Mouse (Mus musculus) heart, embryonic 16.5 days (tissue): ENCODE data around the gene Hsp90ab1. TPM values are rescaled to one million over a fixed set of nuclear protein-coding genes. Genes with fewer than 3 reads are reported as not detected.

Source experiments
- ATAC-seq: fragments of 200-750 bp; cut with Nextera tagmentation; replicated peaks from 2 replicates; pipeline ENCODE4 v1.8.0; 2017; ENCODE audit warnings: moderate number of reproducible peaks; ENCODE audit not compliant: insufficient read depth, low FRiP score; ENCODE audit errors: extremely low read depth
- H3K27ac ChIP-seq: fragments of 300-500 bp; sonication (generic); 2 replicates; pipeline ENCODE4 v1.5.1; 2014; ENCODE audit warnings: mild to moderate bottlenecking, low read length, control low read depth, moderate library complexity
- H3K27me3 ChIP-seq: fragments of 300-500 bp; sonication (generic); 2 replicates; pipeline ENCODE4 v1.6.1; 2014; ENCODE audit warnings: low read length, mixed read lengths; ENCODE audit not compliant: control insufficient read depth, insufficient read depth
- H3K36me3 ChIP-seq: fragments of 300-500 bp; sonication (generic); 2 replicates; pipeline ENCODE4 v1.6.1; 2014; ENCODE audit not compliant: control insufficient read depth, insufficient read depth
- H3K4me1 ChIP-seq: fragments of 300-500 bp; sonication (generic); 2 replicates; pipeline ENCODE4 v1.6.1; 2014; ENCODE audit warnings: low read length, mixed read lengths; ENCODE audit not compliant: control insufficient read depth, insufficient read depth
- H3K4me2 ChIP-seq: fragments of 300-500 bp; sonication (generic); 2 replicates; pipeline ENCODE4 v1.6.1; 2014; ENCODE audit warnings: low read depth, mild to moderate bottlenecking, control low read depth, low read length
- H3K4me3 ChIP-seq: fragments of 300-500 bp; sonication (generic); 2 replicates; pipeline ENCODE4 v1.5.1; 2014; ENCODE audit warnings: mild to moderate bottlenecking, control low read depth, low read length
- H3K9ac ChIP-seq: fragments of 300-500 bp; sonication (generic); 2 replicates; pipeline ENCODE4 v1.6.1; 2014; ENCODE audit warnings: low read length, control low read depth
- H3K9me3 ChIP-seq: fragments of 300-500 bp; sonication (generic); replicated peaks from 2 replicates; pipeline ENCODE4 v1.6.1; 2016; ENCODE audit warnings: low read length; ENCODE audit not compliant: control insufficient read depth
- WGBS: fragments of 180-500 bp; shearing (Covaris S2); extraction: QIAGEN DNeasy Blood & Tissue Kit; methylation state at CpG from one replicate; pipeline ENCODE4 v1.1.7; 2014; 5-methylcytosine and 5-hydroxymethylcytosine counted together
- polyA plus RNA-seq: library from polyadenylated mRNA; unstranded; fragments of >200 nt; fragmentation: Nextera tagmentation; extraction: Ambion mirVana; gene quantifications from 2 replicates; pipeline ENCODE4 v1.2.1, GENCODE M21; 2015

Hsp90ab1 gene
- polyA plus RNA-seq = 1,191 and 1,235 TPM in 2 replicates

DNA sequence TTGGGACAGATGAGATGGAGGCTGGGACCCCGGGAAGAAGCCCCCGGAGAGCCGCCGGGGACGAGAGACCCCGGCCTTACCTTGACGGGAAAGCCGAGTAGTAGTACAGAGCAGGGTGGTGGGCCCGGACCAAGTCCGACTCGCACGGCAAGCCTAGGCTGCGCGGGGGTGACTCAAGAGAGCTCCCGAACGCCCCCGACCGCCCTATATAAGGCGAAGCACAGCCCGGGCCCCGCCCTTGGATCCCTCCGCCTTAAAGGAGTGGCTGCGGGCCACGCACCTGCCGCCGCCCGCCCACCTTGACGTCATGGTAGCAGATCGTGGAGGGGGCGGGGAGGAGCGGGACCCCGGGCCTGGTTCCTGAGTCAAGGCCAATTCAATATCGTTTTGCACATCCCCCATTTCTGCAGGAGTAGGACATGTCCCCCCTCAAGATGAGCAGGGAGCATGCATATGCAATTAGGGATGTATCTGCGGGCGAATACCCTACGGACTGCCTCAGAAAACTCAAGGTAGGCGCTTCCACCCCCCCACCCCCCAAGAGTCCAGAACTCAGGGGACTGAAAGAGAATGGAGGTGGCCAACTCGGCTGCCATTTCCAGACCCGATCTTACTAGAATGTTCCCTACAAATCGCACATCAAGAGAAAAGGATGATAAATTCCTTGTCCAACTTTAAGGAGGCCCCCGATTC, at the start of gene Hsp90ab1:
Hsp90ab1 (minus strand) TSS at position 185 of the 693 bp plus-strand sequence.
- under 1% methylated on average over 41 of the region's 41 CpGs for WGBS
- Histone ChIP-seq H3K4me1 (peaks cover 39% of the 10 kb centered on the region), H3K36me3 (peaks cover 37% of the 10 kb centered on the region)

DNA sequence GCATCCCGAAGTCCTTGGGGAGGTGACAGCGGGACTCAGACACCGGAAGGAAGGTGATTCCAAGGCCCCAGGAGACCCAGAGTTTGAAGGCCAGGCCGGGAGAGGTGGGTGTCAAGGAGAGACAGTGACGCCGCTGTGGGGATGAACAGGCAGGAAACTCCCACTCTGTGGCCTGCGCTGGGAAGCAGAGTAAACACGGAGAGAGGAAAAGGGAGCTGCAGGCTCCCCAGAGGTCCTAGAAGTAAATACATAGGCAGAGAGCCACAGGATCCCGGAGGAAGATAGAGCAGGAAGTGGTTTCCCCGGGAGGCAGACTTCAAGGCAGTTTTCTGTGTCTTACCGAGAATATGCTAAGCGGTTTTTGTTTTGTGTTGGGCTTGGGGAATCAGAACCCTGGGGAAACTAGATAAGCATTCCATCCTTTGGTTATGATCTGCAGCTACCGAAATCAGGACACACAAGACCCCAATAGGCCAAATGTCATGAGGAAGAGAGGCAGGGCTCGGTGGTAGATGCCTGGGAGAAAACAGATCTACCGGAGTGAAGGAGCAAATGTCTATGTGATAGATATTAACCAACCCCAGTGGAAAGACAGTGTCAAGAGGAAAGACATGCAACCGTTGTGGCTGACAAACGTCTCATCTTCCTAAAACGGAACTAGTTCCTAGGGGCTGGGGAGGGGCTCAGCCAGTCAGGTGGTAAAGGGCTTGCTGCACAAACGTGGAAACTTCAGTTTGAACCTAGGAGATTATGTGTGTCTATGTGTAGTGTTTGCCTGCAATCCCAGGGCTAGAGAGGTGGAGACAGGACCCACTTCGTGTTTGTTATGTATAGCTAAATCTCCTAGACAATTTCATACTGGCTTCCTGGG, 46.5 kb upstream of the Hsp90ab1 start:
- peak overlapping the region; percentile 59 for H3K9ac ChIP-seq
- peaks cover 10% of the 10 kb centered on the region; the same call in 1 of the 2 replicates for H3K4me1 ChIP-seq
- ATAC-seq = peak; percentile 67
- peak overlapping the region; percentile 87 for H3K27ac ChIP-seq
- 17% methylated on average over 20 of the region's 20 CpGs for WGBS
- no peaks in the 10 kb centered on the region for H3K27me3 ChIP-seq
- H3K9me3 ChIP-seq = no peaks in the 10 kb centered on the region
- H3K4me3 ChIP-seq = peak overlapping the region; percentile 32
- no peaks in the 10 kb centered on the region for H3K36me3 ChIP-seq
- peak overlapping the region; percentile 57 for H3K4me2 ChIP-seq

More for the DNA sequence above, at the start of gene Hsp90ab1:
- ATAC-seq = peak; percentile 79
- peak within 1 kb of the TSS; percentile 100 for H3K9ac ChIP-seq
- peak within 1 kb of the TSS; percentile 99 for H3K27ac ChIP-seq
- no peaks in the 10 kb centered on the region for H3K27me3 ChIP-seq
- H3K4me3 ChIP-seq = peak within 1 kb of the TSS; percentile 100
- H3K4me2 ChIP-seq = peak within 1 kb of the TSS; percentile 91
- H3K9me3 ChIP-seq = no peaks in the 10 kb centered on the region

DNA sequence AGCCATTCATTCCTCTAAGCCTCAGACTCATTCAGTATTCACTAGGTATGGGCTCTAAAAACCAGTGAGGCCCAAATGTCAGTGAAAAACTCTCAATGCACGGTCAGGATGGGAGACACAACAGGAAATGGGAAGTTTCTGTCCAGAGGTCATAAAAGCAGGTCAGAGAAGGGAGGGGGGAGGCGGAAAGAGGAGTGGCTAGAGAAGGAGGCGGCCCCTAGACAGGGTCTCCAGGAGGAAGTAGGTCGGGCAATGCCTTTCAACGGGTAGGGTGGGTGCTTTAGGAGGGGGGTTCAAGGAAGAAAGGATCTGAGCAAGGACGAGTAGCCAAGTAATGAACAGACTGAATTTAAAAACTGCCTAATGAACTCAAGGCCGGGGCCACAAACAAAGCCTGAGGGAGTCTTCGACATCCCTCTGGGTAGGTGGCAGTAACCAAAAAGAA, 45.9 kb upstream of the Hsp90ab1 start:
- WGBS = 20% methylated on average over 8 of the region's 8 CpGs
- H3K36me3 ChIP-seq = no peaks in the 10 kb centered on the region
- H3K9me3 ChIP-seq = no peaks in the 10 kb centered on the region
- H3K4me3 ChIP-seq = peak overlapping the region; percentile 32
- H3K27me3 ChIP-seq = no peaks in the 10 kb centered on the region
- H3K4me2 ChIP-seq = peak overlapping the region; percentile 57
- peak overlapping the region; percentile 87 for H3K27ac ChIP-seq
- peaks cover 10% of the 10 kb centered on the region; the same call in 1 of the 2 replicates for H3K4me1 ChIP-seq
- peak overlapping the region; percentile 59 for H3K9ac ChIP-seq
- ATAC-seq = peak; percentile 81

DNA sequence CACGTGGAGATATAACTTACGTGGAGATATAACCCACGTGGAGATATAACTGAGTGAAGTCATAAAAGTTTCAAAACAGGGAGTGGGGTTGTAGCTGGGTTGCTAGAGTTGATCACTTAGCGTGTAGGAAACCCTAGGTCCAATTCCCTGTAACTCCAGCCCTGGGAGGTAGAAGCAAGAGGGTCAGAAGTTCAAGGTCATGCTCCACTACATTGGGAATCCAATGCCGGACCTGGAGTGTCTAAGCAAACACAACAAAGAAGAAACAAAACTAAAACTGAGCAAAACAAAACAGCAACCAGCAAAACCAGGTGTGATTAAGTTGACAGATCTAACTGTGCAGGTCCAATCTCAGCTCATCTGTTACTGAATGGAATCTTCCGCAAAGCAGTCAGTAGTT, 44.6 kb upstream of the Hsp90ab1 start:
- ATAC-seq = no peak
- H3K4me1 ChIP-seq = peaks cover 10% of the 10 kb centered on the region; the same call in 1 of the 2 replicates
- no peak overlapping the region for H3K4me2 ChIP-seq
- H3K36me3 ChIP-seq = no peaks in the 10 kb centered on the region
- WGBS = 86% methylated on average over 6 of the region's 6 CpGs
- H3K4me3 ChIP-seq = no peak overlapping the region
- H3K27me3 ChIP-seq = no peaks in the 10 kb centered on the region
- H3K9ac ChIP-seq = no peak overlapping the region
- H3K9me3 ChIP-seq = no peaks in the 10 kb centered on the region
- H3K27ac ChIP-seq = no peak overlapping the region

DNA sequence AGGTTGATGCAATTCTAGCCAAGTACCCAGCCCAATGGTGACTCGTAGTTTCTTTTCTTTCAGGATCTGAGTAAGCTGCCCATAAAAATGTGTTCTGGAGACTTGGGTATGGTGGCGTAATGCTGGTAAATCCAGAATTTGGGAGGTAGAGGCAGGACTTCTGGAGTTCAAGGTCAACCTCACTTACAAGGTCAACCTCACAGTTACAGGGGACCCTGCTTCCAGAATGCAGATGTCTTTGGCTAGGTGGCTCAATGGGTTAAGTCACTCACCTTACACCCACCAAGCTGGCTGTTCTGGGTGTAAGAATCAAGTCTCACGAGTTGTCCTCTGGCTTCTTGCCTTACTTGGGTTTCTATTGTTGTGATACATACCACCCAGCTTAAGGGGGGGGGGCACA, 43.6 kb upstream of the Hsp90ab1 start:
- Histone ChIP-seq H3K36me3 (no peaks in the 10 kb centered on the region), H3K27me3 (no peaks in the 10 kb centered on the region), H3K27ac (no peak overlapping the region), H3K4me2 (no peak overlapping the region), H3K9ac (no peak overlapping the region), H3K4me1 (peaks cover 10% of the 10 kb centered on the region; the same call in 1 of the 2 replicates), H3K9me3 (no peaks in the 10 kb centered on the region), H3K4me3 (no peak overlapping the region)
- 75% methylated on average over 3 of the region's 3 CpGs for WGBS
- no peak for ATAC-seq

DNA sequence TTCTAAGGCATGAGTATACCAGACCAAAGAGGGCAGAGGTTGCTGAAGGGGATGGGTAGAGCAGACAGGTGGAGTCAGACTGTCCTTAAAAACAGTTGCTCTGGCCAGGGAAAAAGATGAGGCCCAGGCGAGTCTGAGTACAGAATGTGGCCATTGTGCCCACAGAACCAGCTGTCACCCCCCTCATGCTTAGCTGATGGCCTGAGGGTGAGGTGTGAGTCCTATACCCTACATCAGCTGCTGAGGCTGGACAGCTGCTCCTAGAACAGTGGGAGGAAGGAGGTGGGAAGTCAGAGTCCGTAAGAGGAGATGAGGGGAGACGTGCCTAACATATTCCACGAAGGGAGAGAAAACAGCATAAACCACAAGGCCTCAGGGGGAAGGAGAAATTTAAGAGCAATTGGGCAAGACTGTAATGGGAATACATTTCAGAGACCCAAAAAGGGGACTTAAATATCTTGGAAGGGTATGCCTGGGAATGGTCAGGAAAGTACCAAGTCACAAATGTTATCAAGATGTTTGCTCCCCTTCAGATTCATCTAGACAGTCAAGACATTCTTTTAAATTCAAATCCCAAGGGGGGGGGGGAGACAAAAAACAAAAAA, 43.1 kb upstream of the Hsp90ab1 start:
- WGBS = 61% methylated on average over 4 of the region's 4 CpGs
- H3K9me3 ChIP-seq = no peaks in the 10 kb centered on the region
- H3K36me3 ChIP-seq = no peaks in the 10 kb centered on the region
- H3K4me2 ChIP-seq = no peak overlapping the region
- H3K4me3 ChIP-seq = no peak overlapping the region
- no peak overlapping the region for H3K27ac ChIP-seq
- ATAC-seq = no peak
- H3K4me1 ChIP-seq = peaks cover 10% of the 10 kb centered on the region
- no peaks in the 10 kb centered on the region for H3K27me3 ChIP-seq
- H3K9ac ChIP-seq = no peak overlapping the region

DNA sequence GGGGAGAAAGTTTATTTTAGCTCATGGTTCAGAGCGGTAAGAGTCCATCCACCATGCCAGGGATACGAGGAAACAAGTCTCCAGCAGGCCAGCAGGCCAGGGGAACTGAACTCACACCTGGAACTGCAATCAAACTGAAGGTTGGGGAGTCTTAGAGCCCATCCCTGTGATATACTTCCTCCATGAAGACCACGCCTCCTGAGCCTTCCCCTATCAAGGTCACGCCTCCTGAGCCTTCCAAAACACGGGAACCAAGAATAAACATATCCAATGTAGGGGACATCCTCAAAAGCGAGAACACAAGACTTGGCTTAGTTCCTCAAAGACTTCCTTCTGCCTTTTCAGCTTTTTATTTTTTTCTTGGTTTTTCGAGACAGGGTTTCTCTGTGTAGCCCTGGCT, 39.9 kb upstream of the Hsp90ab1 start:
- no peak overlapping the region for H3K27ac ChIP-seq
- H3K4me3 ChIP-seq = no peak overlapping the region
- H3K9ac ChIP-seq = no peak overlapping the region
- WGBS = 72% methylated on average over 7 of the region's 7 CpGs
- no peaks in the 10 kb centered on the region for H3K9me3 ChIP-seq
- H3K4me2 ChIP-seq = no peak overlapping the region
- H3K27me3 ChIP-seq = no peaks in the 10 kb centered on the region
- peaks cover 10% of the 10 kb centered on the region for H3K4me1 ChIP-seq
- ATAC-seq = no peak
- H3K36me3 ChIP-seq = no peaks in the 10 kb centered on the region

DNA sequence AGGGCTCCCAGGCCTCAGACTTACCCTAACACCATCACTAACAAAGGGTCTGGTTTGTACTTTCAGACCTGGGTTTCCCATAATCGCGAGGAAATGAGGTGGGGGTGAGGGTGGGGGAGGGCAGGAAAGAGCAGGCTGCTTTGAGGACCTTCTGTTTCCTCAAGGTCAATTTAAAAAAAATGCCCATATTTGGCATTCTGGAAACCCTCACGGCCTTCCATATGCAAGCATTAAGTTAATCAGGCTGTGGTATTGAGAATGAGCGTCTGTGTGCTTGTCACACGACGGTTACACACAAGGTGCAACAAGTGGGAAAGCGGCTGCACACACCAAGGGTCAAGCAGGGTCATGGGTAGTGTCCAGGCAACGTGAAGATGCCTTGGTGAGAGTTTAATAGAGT, 38.9 kb upstream of the Hsp90ab1 start:
- Histone ChIP-seq H3K27ac (no peak overlapping the region), H3K4me1 (peaks cover 10% of the 10 kb centered on the region), H3K36me3 (no peaks in the 10 kb centered on the region), H3K4me2 (no peak overlapping the region), H3K9ac (no peak overlapping the region), H3K4me3 (no peak overlapping the region), H3K9me3 (peaks cover 3% of the 10 kb centered on the region; the same call in 1 of the 2 replicates), H3K27me3 (no peaks in the 10 kb centered on the region)
- 66% methylated on average over 8 of the region's 8 CpGs for WGBS
- ATAC-seq = no peak
